Mouse (Mus musculus): ENCODE data around the gene Apoc4. TPM values are rescaled to one million over a fixed set of nuclear protein-coding genes. Genes with fewer than 3 reads are reported as not detected.

Gene Apoc4
- polyA plus RNA-seq, 1 experiment from 2014 or later: 0.39 TPM

GRCm38 (mm10) chr7:19633855-19634254, 47.4 kb downstream of the Apoc4 start:
- H3K36me3 ChIP-seq (ENCODE audit: control insufficient read depth, insufficient read depth, low read length): peaks cover 62% of the 10 kb centered on the region
- no peaks in the 10 kb centered on the region for H3K27me3 ChIP-seq (ENCODE audit: control insufficient read depth, insufficient read depth, low read length)
- H3K27ac ChIP-seq (ENCODE audit: low read length): no peak overlapping the region
- H3K4me1 ChIP-seq (ENCODE audit: control insufficient read depth, insufficient read depth, low read length): 0 out of 2 replicates have a peak, but pooled peaks cover 4% of the 10 kb centered on the region
- no peak overlapping the region for H3K4me2 ChIP-seq (replicated peaks; ENCODE audit: low read depth, low read length)
- no peak overlapping the region for H3K4me3 ChIP-seq (ENCODE audit: low read depth, low read length)
- no peaks in the 10 kb centered on the region for H3K9me3 ChIP-seq (ENCODE audit: control insufficient read depth, low read depth, low read length)
- WGBS: 93% methylated on average over 15 of the region's 15 CpGs
- H3K9ac ChIP-seq (replicated peaks; ENCODE audit: low read depth, low read length): no peak overlapping the region
- no peak for ATAC-seq (ENCODE audit: insufficient number of reproducible peaks, insufficient read depth, low FRiP score, low read depth)

- no peaks in the 10 kb centered on the region for H3K27me3 ChIP-seq (ENCODE audit: control insufficient read depth, insufficient read depth, low read length)
- H3K4me2 ChIP-seq (replicated peaks; ENCODE audit: low read depth, low read length): no peak overlapping the region
- H3K27ac ChIP-seq (ENCODE audit: low read length): no peak overlapping the region
- no peak for ATAC-seq (ENCODE audit: insufficient number of reproducible peaks, insufficient read depth, low FRiP score, low read depth)
- H3K36me3 ChIP-seq (ENCODE audit: control insufficient read depth, insufficient read depth, low read length): peaks cover 55% of the 10 kb centered on the region
- WGBS: 94% methylated on average over 15 of the region's 17 CpGs
- H3K9ac ChIP-seq (replicated peaks; ENCODE audit: low read depth, low read length): no peak overlapping the region
- no peaks in the 10 kb centered on the region for H3K9me3 ChIP-seq (ENCODE audit: control insufficient read depth, low read depth, low read length)
- H3K4me1 ChIP-seq (ENCODE audit: control insufficient read depth, insufficient read depth, low read length): 0 out of 2 replicates have a peak, but pooled peaks cover 4% of the 10 kb centered on the region
- H3K4me3 ChIP-seq (ENCODE audit: low read depth, low read length): no peak overlapping the region
These were observed 48.1 kb downstream of the Apoc4 start for GRCm38 (mm10) chr7:19633197-19633596.

- no peak overlapping the region for H3K4me2 ChIP-seq (replicated peaks; ENCODE audit: low read depth, low read length)
- no peaks in the 10 kb centered on the region for H3K27me3 ChIP-seq (ENCODE audit: control insufficient read depth, insufficient read depth, low read length)
- H3K36me3 ChIP-seq (ENCODE audit: control insufficient read depth, insufficient read depth, low read length): peaks cover 50% of the 10 kb centered on the region
- 0 out of 2 replicates have a peak, but pooled peaks cover 4% of the 10 kb centered on the region for H3K4me1 ChIP-seq (ENCODE audit: control insufficient read depth, insufficient read depth, low read length)
- ATAC-seq (ENCODE audit: insufficient number of reproducible peaks, insufficient read depth, low FRiP score, low read depth): no peak
- no peaks in the 10 kb centered on the region for H3K9me3 ChIP-seq (ENCODE audit: control insufficient read depth, low read depth, low read length)
- no peak overlapping the region for H3K27ac ChIP-seq (ENCODE audit: low read length)
- H3K4me3 ChIP-seq (ENCODE audit: low read depth, low read length): no peak overlapping the region
- no peak overlapping the region for H3K9ac ChIP-seq (replicated peaks; ENCODE audit: low read depth, low read length)
These were observed 48.6 kb downstream of the Apoc4 start for GRCm38 (mm10) chr7:19632720-19633119.

GRCm38 (mm10) chr7:19632275-19632674, 49.0 kb downstream of the Apoc4 start:
- Histone ChIP-seq H3K9ac (replicated peaks; ENCODE audit: low read depth, low read length) (no peak overlapping the region), H3K27ac (ENCODE audit: low read length) (no peak overlapping the region), H3K4me2 (replicated peaks; ENCODE audit: low read depth, low read length) (no peak overlapping the region), H3K4me3 (ENCODE audit: low read depth, low read length) (no peak overlapping the region), H3K4me1 (ENCODE audit: control insufficient read depth, insufficient read depth, low read length) (0 out of 2 replicates have a peak, but pooled peaks cover 4% of the 10 kb centered on the region), H3K36me3 (ENCODE audit: control insufficient read depth, insufficient read depth, low read length) (peaks cover 47% of the 10 kb centered on the region), H3K9me3 (ENCODE audit: control insufficient read depth, low read depth, low read length) (no peaks in the 10 kb centered on the region), H3K27me3 (ENCODE audit: control insufficient read depth, insufficient read depth, low read length) (no peaks in the 10 kb centered on the region)
- no peak for ATAC-seq (ENCODE audit: insufficient number of reproducible peaks, insufficient read depth, low FRiP score, low read depth)

- H3K27ac ChIP-seq (ENCODE audit: low read length): peak within 1 kb of the TSS; percentile 87
- no peaks in the 10 kb centered on the region for H3K27me3 ChIP-seq (ENCODE audit: control insufficient read depth, insufficient read depth, low read length)
- H3K4me1 ChIP-seq (ENCODE audit: control insufficient read depth, insufficient read depth, low read length): 0 out of 2 replicates have a peak, but pooled peaks cover 4% of the 10 kb centered on the region
- peak within 1 kb of the TSS; percentile 53 for H3K4me3 ChIP-seq (ENCODE audit: low read depth, low read length)
- under 1% methylated on average over 29 of the region's 41 CpGs for WGBS
- peak within 1 kb of the TSS; percentile 87 for H3K4me2 ChIP-seq (replicated peaks; ENCODE audit: low read depth, low read length)
- H3K9me3 ChIP-seq (ENCODE audit: control insufficient read depth, low read depth, low read length): no peaks in the 10 kb centered on the region
- peaks cover 20% of the 10 kb centered on the region for H3K36me3 ChIP-seq (ENCODE audit: control insufficient read depth, insufficient read depth, low read length)
- ATAC-seq (ENCODE audit: insufficient number of reproducible peaks, insufficient read depth, low FRiP score, low read depth): no peak; the same call in 1 of the 2 replicates
- peak within 1 kb of the TSS; percentile 39 for H3K9ac ChIP-seq (replicated peaks; ENCODE audit: low read depth, low read length)
These were observed 51.9 kb downstream of the Apoc4 start, which contains the start of gene Relb for GRCm38 (mm10) chr7:19629361-19629734. Relb (minus strand) TSS chr7:19629438.

- Histone ChIP-seq H3K9me3 (ENCODE audit: control insufficient read depth, low read depth, low read length) (no peaks in the 10 kb centered on the region), H3K27ac (ENCODE audit: low read length) (peak overlapping the region; percentile 87), H3K36me3 (ENCODE audit: control insufficient read depth, insufficient read depth, low read length) (peaks cover 16% of the 10 kb centered on the region), H3K27me3 (ENCODE audit: control insufficient read depth, insufficient read depth, low read length) (no peaks in the 10 kb centered on the region), H3K4me3 (ENCODE audit: low read depth, low read length) (peak overlapping the region; percentile 53), H3K9ac (replicated peaks; ENCODE audit: low read depth, low read length) (peak overlapping the region; percentile 39), H3K4me1 (ENCODE audit: control insufficient read depth, insufficient read depth, low read length) (0 out of 2 replicates have a peak, but pooled peaks cover 4% of the 10 kb centered on the region), H3K4me2 (replicated peaks; ENCODE audit: low read depth, low read length) (peak overlapping the region; percentile 87)
- peak; percentile 92 for ATAC-seq (ENCODE audit: insufficient number of reproducible peaks, insufficient read depth, low FRiP score, low read depth)
- WGBS: 1% methylated on average over 57 of the region's 57 CpGs
These were observed 52.5 kb downstream of the Apoc4 start for GRCm38 (mm10) chr7:19628536-19629360.

GRCm38 (mm10) chr7:19628192-19628535, 53.1 kb downstream of the Apoc4 start:
- no peak overlapping the region for H3K9ac ChIP-seq (replicated peaks; ENCODE audit: low read depth, low read length)
- H3K4me2 ChIP-seq (replicated peaks; ENCODE audit: low read depth, low read length): peak overlapping the region; percentile 87
- peak overlapping the region; percentile 53 for H3K4me3 ChIP-seq (ENCODE audit: low read depth, low read length)
- no peaks in the 10 kb centered on the region for H3K9me3 ChIP-seq (ENCODE audit: control insufficient read depth, low read depth, low read length)
- 14% methylated on average over 17 of the region's 17 CpGs for WGBS
- H3K27ac ChIP-seq (ENCODE audit: low read length): peak overlapping the region; percentile 87; the same call in 1 of the 2 replicates
- H3K27me3 ChIP-seq (ENCODE audit: control insufficient read depth, insufficient read depth, low read length): no peaks in the 10 kb centered on the region
- H3K36me3 ChIP-seq (ENCODE audit: control insufficient read depth, insufficient read depth, low read length): peaks cover 10% of the 10 kb centered on the region; the same call in 1 of the 2 replicates
- no peak for ATAC-seq (ENCODE audit: insufficient number of reproducible peaks, insufficient read depth, low FRiP score, low read depth)
- H3K4me1 ChIP-seq (ENCODE audit: control insufficient read depth, insufficient read depth, low read length): 0 out of 2 replicates have a peak, but pooled peaks cover 4% of the 10 kb centered on the region
